Mouse (Mus musculus) mouse trophoblast stem cell (cell line): Measurements from ENCODE around the gene Olfr279.

Experiments
- in situ Hi-C, 2 experiments: fragments of 300-500 bp; cut with MseI, MboI; formaldehyde crosslinking; loops; 2 replicates in 1 of 2; 3 replicates in 1 of 2; pipeline ENCODE4 v1.15.1; 2025

The Olfr279 gene

DNA sequence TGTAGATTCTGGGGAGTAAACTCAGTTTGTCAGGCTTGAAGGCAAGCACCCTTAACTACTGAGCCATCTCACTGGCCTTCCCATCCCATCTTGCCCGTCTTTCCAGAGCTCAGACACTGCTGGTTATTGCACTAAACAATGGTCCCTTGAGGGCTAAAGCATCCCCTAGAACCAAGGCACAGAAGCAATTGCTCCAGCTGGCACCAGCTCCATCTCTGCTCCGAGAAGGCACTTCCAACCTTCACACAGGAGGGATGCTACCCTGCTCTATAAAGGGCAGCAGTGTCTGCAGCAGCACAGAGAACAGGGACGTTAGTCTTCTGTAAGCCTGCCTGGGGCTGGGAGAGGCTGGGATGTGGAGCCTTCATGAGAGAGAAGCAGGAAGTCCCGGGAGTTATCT, at the start of gene Olfr279:
Gene Olfr279 (plus strand): TSS at position 301 of the 400 bp plus-strand sequence.
- in situ Hi-C loops, result no loop called here

- in situ Hi-C loops, result no loop called here
These were observed 47.6 kb upstream of the Olfr279 start for GRCm38 (mm10) chr15:98444561-98444960.

DNA sequence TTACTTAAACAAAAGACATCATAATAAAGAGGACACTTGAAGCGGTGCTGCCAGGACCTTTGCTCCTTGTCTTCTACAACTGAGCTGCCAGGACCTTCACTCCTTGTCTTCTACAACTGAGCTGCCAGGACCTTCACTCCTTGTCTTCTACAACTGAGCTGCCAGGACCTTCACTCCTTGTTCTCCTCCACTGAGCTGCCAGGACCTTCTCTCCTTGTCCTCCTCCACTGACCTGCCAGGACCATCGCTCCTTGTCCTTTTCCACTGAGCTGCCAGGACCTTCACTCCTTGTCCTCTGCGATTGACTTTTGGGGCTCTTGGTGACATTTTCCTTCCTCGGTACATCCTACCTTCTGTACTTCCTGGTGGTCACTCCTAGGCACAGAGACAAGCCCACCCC, 43.7 kb upstream of the Olfr279 start:
- in situ Hi-C loops, result no loop called here

DNA sequence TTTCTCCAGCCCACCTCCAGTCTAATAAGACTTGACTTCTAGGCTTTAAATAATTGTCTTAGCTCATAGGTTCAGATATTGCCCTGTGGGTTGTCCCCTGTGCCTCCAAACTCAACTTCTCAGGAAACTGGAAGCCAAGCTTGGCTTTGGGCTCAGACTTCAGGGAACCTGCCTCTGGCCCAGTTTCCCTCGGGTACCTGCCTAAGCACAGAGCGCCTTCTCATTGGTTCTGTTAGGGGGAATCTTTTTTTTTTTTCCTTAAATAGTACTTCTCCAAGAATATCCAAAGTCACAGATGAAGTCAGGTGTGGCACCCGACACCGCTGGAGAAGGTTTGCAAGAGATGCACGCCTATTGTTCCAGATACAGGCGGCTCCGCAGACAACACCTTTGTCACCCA, 39.9 kb upstream of the Olfr279 start, which contains the start of gene Olfr281:
Gene Olfr281 (plus strand): TSS at position 301 of the 400 bp plus-strand sequence.
- in situ Hi-C loops, result no loop called here

DNA sequence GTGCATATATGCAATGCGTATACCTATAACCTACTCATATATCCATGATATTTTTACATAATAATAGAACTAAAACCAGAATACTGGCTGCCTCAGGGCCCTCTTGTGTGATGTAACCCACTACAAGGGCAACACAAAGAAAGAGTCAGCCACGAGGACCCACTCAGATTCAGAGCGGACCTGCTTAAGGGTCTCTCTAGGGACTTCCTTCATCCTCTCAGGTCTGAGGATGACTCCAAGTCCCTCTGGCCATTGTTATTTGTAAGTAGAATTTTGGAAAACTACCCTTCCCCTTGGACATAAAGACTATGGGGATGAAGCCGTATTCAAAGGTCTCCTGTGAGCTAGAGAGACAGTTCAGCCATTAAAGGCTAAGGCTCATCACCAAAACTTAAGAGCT, 22.6 kb upstream of the Olfr279 start, which contains the start of gene OR5BS1P:
Gene OR5BS1P (plus strand): TSS at position 301 of the 400 bp plus-strand sequence.
- in situ Hi-C loops, result no loop called here

DNA sequence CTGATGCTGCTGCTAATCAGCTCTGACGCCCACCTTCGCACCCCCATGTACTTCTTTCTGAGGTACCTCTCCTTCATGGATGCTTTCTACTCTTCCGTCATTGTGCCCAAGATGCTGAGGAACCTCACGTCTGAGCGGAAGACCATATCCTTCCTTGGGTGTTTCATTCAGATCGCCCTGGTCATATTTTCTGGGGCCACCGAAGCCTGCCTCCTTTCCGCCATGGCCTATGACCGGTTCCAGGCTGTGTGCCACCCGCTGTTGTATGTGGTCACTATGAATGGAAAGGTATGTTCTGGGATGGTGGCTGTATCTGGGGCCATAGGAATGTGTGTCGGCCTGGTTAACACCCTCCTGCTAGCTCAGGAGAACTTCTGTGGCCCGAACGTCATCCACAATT, 20.7 kb upstream of the Olfr279 start:
- in situ Hi-C loops, result no loop called here

- in situ Hi-C loops, result no loop called here
These were observed 17.2 kb upstream of the Olfr279 start for GRCm38 (mm10) chr15:98474958-98475357.

DNA sequence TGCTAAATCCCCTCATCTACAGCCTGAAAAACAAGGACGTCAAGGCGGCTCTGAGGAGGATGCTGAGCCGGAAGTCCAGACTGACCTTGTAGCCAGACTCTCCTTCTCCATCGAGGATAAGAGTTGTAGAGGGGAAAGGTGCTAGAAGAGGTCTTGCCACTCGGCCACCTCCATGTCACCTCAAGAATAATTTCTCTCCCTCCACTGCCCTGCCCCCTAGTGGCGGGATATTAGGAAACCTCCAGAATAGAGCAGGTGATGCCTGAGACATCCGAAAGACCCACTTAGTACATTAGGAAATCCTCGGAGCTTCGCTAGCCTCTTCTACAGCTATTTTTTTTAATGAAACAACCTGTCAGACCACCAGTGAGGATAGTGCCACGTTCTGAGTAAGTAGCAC, 16.8 kb upstream of the Olfr279 start:
- in situ Hi-C loops, result no loop called here

DNA sequence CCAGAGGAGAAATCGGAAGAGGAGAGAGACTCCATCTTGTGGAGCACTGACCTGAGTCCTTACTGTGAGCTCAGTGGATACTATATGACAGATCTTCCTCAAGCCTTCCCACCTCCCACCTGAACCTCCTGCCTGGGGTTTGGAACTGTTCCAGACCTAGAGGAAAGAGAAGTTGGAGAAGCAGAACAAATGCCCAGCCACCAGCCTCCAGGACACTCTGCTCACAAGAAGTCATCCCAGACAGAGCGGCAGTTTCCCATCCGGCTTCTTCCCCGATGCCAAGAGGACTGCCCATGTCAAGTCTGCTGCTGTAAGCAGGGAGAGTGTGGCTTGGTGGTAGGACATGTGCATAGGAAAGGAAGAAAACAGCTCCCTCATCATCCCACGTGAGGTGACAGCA, 15.9 kb upstream of the Olfr279 start:
- in situ Hi-C loops, result no loop called here

- in situ Hi-C loops, result no loop called here
These were observed 12.6 kb upstream of the Olfr279 start for GRCm38 (mm10) chr15:98479568-98480102.

DNA sequence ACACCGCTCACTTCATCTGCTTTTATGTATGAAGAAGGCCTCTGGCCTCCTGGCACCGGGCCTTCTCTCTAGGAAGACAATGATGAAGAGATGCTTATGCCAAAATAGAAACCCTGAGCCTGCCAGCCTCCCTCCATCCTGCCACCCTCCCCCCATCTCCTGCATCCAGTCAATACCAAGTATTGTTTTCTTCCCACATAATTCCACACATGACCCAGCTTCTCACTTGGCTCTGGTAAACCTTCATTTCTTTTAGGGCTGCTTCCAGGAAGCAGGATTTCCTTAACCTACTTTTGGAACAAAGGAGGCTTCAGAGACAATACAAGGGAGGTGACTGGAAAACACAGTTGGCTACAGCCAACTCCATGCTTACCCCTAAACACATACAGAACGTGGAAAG, 9.5 kb upstream of the Olfr279 start, which contains the start of gene Lalba:
Gene Lalba (minus strand): TSS at position 21 of the 400 bp plus-strand sequence.
- in situ Hi-C loops, result no loop called here

DNA sequence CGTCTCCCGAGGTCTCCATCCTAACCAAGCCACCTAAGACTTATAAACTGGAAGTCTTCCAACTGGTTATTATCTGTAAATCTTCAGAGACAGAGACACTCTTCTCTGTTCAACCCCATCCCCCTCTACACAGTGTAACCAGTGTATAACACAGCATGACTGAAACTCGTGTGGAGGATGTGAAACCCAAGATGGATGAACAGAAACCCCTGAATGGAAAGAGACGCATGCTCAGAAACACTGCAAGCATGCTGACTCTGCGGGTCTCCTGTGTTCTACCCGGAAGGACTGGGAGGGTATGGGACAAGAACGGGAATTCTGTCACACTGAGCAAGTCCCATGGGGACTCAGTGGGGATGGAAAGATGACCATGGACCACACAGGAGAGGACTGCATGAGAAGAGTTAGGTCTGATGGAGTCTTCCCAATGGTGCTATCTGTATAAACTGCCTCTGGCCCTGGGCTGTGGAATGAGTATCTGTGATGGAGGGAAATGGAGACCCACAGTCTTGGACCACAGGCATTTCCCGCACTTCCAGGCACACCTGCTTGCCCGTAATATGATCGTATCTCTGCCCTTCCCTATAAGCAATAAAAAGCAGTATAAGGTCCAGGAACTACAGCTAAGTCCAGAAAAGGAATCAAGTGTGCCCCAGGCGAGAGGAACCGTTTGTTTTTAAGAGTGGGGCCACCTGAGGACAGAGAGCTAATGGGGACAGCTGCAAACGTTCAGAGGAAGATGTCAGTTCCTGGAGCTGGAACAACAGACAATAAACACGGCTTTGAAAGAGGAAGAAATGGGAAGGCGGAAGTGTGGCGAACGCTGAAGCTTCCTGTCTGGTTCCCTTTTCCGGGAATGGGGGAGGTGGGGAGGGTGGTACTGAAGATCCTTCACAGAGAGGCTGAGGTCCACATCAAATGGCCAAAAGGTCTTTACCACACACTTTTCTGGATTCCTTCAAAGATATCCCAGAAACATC, 8.0 kb upstream of the Olfr279 start:
- in situ Hi-C loops, result no loop called here

DNA sequence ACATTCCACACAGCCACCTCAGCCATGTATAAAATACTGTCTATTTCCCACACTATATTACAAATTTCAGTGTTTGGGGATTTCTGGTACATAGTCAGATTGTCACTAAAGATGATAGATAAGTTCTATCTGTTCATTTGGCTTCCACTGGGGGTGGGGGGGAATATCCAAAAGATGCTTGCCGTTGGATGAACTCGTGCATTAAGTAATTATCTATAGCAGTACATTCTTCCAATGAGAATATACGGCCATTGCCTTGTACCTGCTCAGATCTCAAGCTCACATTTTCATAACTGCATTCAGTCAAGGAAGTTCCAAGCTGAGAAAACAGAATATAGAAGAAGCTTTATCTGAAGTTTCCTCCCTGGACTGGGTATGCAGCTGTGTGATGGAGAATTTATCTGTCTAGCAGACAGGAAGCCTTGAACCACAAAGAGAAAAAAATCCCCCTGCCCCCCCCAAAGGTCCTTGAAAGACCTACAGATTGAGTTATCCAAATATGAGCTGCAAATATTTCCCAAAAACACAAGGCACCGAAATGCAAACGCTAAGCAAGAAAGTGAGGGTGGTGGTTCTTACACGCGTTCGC, 5.7 kb upstream of the Olfr279 start:
- in situ Hi-C loops, result no loop called here

- in situ Hi-C loops, result no loop called here
These were observed 870 bp upstream of the Olfr279 start for GRCm38 (mm10) chr15:98491332-98491731.

- in situ Hi-C loops, result no loop called here
These were observed 5.4 kb downstream of the Olfr279 start for GRCm38 (mm10) chr15:98497631-98498030.

GRCm38 (mm10) chr15:98503317-98503716, 11.1 kb downstream of the Olfr279 start:
- in situ Hi-C loops, result no loop called here

DNA sequence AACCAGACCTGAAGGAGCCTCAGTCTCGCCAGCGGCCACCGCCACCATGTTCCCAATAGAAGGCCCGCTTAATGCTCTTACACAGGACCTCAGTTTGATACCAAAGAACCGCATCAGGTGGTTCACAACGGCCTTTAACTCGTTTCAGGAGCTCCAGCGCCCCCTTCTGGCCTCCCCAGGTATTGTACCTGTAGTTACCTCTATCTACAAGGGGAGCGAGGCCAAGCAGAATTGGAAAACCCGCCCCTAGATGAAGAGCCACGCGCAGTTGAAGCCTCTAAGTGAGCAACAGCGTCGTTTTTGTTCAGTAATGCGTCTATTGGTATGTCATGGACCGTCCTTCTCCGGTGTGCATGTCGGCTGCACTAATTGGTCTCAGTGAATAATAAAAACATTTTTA, 12.3 kb downstream of the Olfr279 start:
- in situ Hi-C loops, result no loop called here

DNA sequence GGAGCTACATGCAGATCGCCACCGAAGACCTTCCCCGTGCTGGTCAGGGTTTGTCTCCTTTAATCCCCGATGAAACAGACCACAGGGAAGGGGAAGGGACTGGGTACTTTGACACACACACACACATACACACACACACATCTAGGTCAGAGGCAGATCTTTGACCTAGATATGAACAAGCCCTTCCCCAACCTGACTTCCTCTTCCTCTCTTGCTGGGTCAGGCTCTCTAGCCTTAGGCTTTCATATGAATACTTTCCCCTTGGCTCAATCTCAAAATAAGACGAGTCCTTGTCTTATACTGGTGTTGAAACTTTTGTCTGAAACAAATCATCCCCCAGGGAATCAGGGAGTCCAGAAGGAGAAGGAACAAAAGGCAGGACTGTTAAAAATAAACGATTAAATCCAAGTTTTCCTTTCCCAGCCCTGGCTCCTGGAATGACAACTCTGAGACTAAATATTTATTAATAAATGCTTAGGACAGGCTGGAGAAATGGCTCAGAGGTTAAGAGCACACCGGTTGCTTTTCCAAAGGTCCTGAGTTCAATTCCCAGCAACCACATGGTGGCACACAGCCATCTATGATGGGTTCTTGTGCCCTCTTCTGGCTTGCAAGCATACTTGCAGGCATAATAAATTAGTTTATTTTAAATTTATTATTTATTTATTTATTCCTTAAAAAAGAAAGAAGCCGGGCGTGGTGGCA, 14.2 kb downstream of the Olfr279 start:
- in situ Hi-C loops, result no loop called here

DNA sequence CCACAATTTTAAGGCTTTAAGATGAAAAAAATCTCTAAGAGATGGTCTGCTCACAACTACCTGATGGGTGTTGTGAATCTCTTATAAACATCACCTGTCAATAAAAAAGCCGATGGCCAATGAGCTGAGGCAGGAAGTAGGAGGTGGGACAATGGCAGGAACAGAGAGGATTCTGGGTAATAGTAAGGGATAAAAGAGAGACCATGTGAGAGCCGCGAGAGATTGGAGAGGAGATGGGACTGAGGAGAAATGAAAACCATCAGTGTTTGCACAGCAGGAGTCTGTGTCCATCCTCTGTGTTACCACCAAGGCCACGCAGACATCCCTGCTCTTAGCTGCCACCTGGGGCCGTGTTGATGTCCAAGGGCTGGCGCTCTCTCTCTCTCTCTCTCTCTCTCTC, 15.1 kb downstream of the Olfr279 start:
- in situ Hi-C loops, result no loop called here

DNA sequence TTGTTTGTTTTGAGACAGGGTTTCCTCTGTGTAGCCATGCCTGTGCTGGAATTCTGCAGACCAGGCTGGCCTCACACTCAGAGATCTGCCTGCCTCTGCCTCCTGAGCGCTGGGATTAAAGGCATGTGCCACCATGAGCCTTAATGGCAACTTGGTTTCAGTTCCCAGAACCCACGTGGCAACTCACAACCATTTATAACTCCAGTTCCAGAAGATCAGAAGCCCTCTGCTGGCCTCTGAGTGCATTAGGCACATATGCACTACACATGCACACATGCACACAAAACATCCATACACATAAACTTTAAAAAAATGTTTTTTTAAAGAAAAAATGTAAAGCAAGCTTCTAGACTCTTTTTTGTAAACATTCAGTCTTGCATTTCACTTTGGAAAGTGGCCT, 17.2 kb downstream of the Olfr279 start:
- in situ Hi-C loops, result no loop called here

DNA sequence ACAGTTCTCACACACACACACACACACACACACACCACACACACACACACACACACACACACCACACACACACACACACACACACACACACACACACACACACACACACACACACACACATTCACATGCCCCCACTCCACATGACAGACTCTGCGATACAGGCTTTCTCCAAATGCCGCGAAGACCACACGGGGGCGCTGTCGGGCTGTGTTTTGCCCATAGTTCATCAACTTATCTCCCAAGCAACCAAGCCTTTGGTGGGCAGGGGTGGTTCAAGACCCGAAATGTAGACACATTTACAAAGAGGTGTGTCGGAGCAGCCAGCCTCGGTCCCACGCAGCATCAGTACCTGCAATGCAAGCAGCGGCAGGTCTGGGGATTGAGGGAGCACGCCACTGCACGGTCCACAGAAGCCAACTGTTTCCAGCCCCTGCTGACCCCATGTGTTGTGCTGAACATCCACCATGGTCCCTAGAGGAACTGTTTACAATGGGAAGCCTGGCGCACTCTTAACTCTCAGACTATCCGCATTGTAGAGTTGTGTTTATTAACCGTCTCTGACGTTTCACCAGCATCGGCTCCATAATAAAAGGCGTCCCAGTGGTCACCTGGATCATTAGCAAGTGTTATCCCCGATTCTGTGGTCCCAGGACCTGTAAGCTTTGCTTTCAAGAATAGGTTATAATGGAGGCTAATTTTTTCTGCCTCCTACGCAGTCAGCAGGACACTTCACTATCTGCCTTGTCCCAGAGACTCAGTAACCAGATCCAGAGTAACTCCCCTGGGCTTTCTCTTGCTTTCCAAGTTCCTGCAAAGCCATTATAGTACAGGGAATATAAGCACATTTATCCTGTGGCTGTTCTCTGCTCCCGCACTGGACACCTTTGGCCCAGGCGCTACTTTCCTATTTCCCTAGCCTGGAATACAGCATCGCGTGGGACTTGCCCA, 18.5 kb downstream of the Olfr279 start:
- in situ Hi-C loops, result no loop called here
